Mouse (Mus musculus) lung, postnatal 0 days (tissue): Measurements from ENCODE around the gene Cnih3.

ENCODE experiments used
- CTCF ChIP-seq: IDR thresholded peaks from 2 replicates; pipeline ENCODE4 v1.5.1; 2016; ENCODE audit warnings: antibody characterized with exemption, mild to moderate bottlenecking
- EP300 ChIP-seq: IDR thresholded peaks from 2 replicates; pipeline ENCODE4 v1.6.1; 2016; ENCODE audit warnings: antibody characterized with exemption, mild to moderate bottlenecking, control low read depth

DNA sequence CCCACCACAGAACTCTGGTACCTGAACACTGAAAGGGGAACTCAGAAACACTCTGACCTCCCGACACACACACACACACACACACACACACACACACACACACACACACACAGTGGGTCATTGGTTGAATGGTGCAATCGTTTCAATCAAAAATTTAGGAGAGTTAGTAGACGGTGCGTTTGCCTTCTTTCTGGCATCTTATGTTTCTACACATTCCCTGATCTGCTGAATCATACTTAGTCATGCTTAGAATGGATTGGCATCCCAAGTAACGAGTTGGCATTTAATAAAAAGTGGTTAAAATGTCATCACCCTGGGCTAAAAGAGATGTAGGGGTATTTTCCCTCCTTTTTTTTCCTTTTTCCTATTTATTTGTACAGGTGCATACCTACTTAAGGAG, 3.3 kb downstream of the Cnih3 start:
- TF ChIP-seq EP300 (no peak), CTCF (no peak)
